Mouse (Mus musculus) cortical plate, adult 2 months (tissue): Measurements from ENCODE around the gene Rin2. TPM values are rescaled to one million over a fixed set of nuclear protein-coding genes. Genes with fewer than 3 reads are reported as not detected.
A peak's percentile ranks its signal among the peaks of the same experiment; 100 is the strongest.

Experiments
- H3K27ac ChIP-seq: fragments of 200-500 bp; 2 replicates; pipeline ENCODE4 v1.5.1; 2012; ENCODE audit warnings: low read length, control low read depth, inconsistent platforms; ENCODE audit not compliant: insufficient read depth
- H3K4me1 ChIP-seq: fragments of 200-500 bp; 2 replicates; pipeline ENCODE4 v1.6.1; 2011; ENCODE audit warnings: low read length; ENCODE audit not compliant: control insufficient read depth, insufficient read depth
- H3K4me3 ChIP-seq: fragments of 200-500 bp; 2 replicates; pipeline ENCODE4 v1.5.1; 2011; ENCODE audit warnings: mild to moderate bottlenecking, low read length, control low read depth; ENCODE audit not compliant: insufficient read depth
- CTCF ChIP-seq: fragments of 200-500 bp; IDR thresholded peaks from 2 replicates; pipeline ENCODE4 v1.5.1; 2011; ENCODE audit warnings: mild to moderate bottlenecking, control low read depth, low read length; ENCODE audit not compliant: insufficient read depth; ENCODE audit errors: extremely low read depth
- POLR2A ChIP-seq: fragments of 200-500 bp; IDR thresholded peaks from 2 replicates; pipeline ENCODE4 v1.6.1; 2011; ENCODE audit warnings: mild to moderate bottlenecking, low read length, control low read depth; ENCODE audit not compliant: insufficient read depth; ENCODE audit errors: extremely low read depth
- polyA plus RNA-seq: library from polyadenylated mRNA; depleted of rRNA; stranded (reverse); fragments of >200 nt; gene quantifications from 2 replicates; pipeline ENCODE4 v1.2.3, GENCODE M21; 2012

The Rin2 gene
- polyA plus RNA-seq, 1 experiment: 16.9 TPM

GRCm38 (mm10) chr2:145808667-145809066, 133.7 kb downstream of the Rin2 start:
- Histone ChIP-seq H3K27ac (no peak overlapping the region), H3K4me3 (no peak overlapping the region), H3K4me1 (no peaks in the 10 kb centered on the region)
- TF ChIP-seq CTCF (no peak), POLR2A (no peak)

DNA sequence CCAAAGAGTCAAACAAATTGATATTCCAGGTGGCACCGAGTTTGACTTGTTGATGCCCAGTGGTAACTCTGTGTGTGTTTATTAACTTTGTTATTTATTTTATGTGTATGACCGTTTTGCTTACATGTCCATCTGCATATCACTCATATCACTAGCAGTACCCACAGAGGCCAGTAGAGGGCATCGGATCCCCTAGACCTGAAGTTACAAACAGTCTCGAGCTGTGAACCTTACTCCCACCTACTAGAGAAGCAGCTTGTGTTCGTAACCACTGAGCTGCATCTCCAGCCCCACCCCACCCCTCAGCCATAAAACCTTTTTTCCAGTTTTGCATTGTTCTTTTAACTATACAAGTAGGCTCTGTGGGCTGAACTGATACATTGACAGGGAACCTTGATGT, 135.7 kb downstream of the Rin2 start:
- Histone ChIP-seq H3K4me1 (no peaks in the 10 kb centered on the region), H3K27ac (no peak overlapping the region), H3K4me3 (no peak overlapping the region)
- TF ChIP-seq POLR2A (no peak), CTCF (peak; percentile 31; the same call in 1 of the 2 replicates)

- Histone ChIP-seq H3K27ac (no peak overlapping the region), H3K4me1 (no peaks in the 10 kb centered on the region), H3K4me3 (no peak overlapping the region)
- TF ChIP-seq POLR2A: no peak
- no peak for TF ChIP-seq CTCF
Measured at GRCm38 (mm10) chr2:145812818-145813217, 137.8 kb downstream of the Rin2 start.

DNA sequence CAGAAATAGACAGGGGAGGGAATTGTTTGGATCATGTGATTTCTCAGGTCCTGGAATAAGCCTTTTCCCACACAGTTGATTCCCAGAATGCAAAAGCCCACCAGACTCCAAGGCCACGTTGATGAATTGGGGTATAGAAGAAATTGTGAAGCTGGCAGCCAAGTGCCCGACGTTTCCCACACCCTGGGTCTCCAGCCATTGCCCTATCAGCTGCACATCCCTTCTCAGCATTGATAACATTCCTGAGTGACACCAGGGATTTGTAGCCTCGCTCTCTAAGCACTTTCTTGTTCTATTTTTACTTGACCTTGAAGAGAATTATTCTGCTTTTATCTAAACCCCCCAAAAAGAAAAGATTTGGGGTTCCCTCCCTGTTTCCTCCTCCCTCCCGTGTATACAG, 142.2 kb downstream of the Rin2 start:
- no peaks in the 10 kb centered on the region for H3K4me1 ChIP-seq
- H3K4me3 ChIP-seq: no peak overlapping the region
- no peak for TF ChIP-seq POLR2A
- H3K27ac ChIP-seq: no peak overlapping the region

GRCm38 (mm10) chr2:145822013-145822782, 147.2 kb downstream of the Rin2 start:
- TF ChIP-seq POLR2A (no peak), CTCF (no peak)
- Histone ChIP-seq H3K27ac (peak overlapping the region; percentile 78), H3K4me3 (peak overlapping the region; percentile 38), H3K4me1 (no peaks in the 10 kb centered on the region)

GRCm38 (mm10) chr2:145822783-145823729, 148.0 kb downstream of the Rin2 start:
- H3K4me1 ChIP-seq: no peaks in the 10 kb centered on the region
- no peak overlapping the region for H3K27ac ChIP-seq
- no peak overlapping the region for H3K4me3 ChIP-seq
- TF ChIP-seq POLR2A (no peak), CTCF (no peak)

DNA sequence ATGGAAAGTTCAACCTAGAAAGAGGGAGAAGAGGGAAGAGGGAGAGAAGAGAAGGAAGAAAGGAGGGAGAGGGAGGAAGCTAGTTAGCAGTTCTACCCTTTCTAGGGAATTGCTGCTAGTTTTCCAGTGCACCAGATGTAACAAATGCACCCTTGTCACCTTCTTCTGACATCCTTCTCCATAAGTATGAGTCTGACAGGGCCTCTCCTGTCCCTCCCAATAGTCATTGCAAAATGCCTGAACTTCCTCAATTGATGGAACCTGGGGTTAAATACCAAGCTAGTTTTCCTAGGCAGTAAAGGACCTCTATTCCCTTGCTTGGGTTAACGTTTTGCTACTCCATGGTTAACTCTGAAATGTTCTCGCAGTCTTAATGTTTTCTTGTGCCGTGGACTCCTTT, 149.7 kb downstream of the Rin2 start:
- H3K27ac ChIP-seq: no peak overlapping the region
- TF ChIP-seq CTCF (no peak), POLR2A (no peak)
- no peaks in the 10 kb centered on the region for H3K4me1 ChIP-seq
- no peak overlapping the region for H3K4me3 ChIP-seq

DNA sequence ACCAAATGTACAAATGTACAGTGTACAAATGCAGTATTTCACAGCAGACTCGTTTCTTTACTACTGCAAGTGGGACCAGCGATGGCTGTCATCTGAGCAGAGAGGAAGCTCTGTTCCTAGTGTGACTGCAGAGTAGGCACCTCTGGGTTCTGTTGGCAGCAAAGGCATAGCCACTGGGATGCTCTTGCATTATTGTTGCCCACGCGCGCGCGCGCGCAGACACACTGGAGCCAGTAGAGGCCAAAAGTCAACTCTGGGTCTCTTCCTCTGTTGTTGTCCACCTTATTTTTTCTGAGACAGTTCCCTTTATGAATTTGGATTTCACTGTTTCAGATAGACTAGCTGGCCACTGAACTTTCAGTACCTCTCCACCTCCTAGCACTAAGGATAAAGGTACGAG, 150.2 kb downstream of the Rin2 start:
- no peaks in the 10 kb centered on the region for H3K4me1 ChIP-seq
- TF ChIP-seq POLR2A: no peak
- no peak for TF ChIP-seq CTCF
- H3K27ac ChIP-seq: no peak overlapping the region
- H3K4me3 ChIP-seq: no peak overlapping the region

GRCm38 (mm10) chr2:145827930-145828329, 152.9 kb downstream of the Rin2 start:
- TF ChIP-seq CTCF: no peak
- Histone ChIP-seq H3K4me3 (no peak overlapping the region), H3K27ac (no peak overlapping the region), H3K4me1 (peaks cover 5% of the 10 kb centered on the region)

DNA sequence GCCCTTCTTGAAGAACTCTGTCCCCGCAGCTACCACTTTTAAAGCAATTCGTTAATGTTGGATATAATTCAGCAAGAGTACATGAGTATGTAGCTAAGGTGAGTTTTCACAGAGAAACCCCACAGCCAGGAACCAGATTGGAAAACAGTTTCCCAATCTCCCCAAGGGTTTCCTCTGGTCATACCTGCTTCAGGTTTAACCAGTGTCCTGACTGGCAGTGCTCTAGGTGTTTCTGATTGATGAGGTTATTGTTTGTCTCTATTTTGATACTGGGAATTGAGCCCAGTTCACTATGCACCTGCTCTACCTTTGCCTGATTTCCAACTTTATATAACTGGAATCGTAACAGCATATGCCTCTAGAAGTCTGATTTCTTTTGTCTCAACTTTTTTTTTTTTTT, 153.6 kb downstream of the Rin2 start:
- Histone ChIP-seq H3K4me3 (no peak overlapping the region), H3K27ac (no peak overlapping the region), H3K4me1 (peaks cover 5% of the 10 kb centered on the region)
- no peak for TF ChIP-seq CTCF
- TF ChIP-seq POLR2A: no peak
